Mouse (Mus musculus): Measurements from ENCODE around the gene Fah.

- TF ChIP-seq CTCF (conservative IDR thresholded peaks at IDR 0.05; ENCODE audit: insufficient read depth, insufficient read length, low read depth, low read length) (no peak), POLR2A (IDR thresholded peaks at IDR 0.05; ENCODE audit: low read depth, low read length) (no peak)
Observed at GRCm38 (mm10) chr7:84636939-84637338, 30.4 kb upstream of the Fah start.

Measured in kidney, adult 2 months (tissue).